Mouse (Mus musculus) spleen, adult 2 months (tissue): ENCODE data around the gene Msgn1. TPM values are rescaled to one million over a fixed set of nuclear protein-coding genes. Genes with fewer than 3 reads are reported as not detected.

Source experiments
- DNase-seq, 2 experiments: peaks; one replicate each; pipeline versions ENCODE4 v3.0.0 to v3.0.0-alpha.2; 2012 to 2021; ENCODE audit warnings: low spot score in 2 of 2, low read depth in 1 of 2
- H3K27ac ChIP-seq: fragments of 200-500 bp; 2 replicates; pipeline ENCODE4 v1.5.1; 2012; ENCODE audit warnings: low read length, inconsistent platforms; ENCODE audit not compliant: insufficient read depth
- H3K27me3 ChIP-seq: fragments of 200-500 bp; 2 replicates; pipeline ENCODE4 v1.6.1; 2012; ENCODE audit warnings: mild to moderate bottlenecking, moderate library complexity, low read length, inconsistent platforms; ENCODE audit not compliant: control insufficient read depth, insufficient read depth
- H3K36me3 ChIP-seq: fragments of 200-500 bp; 2 replicates; pipeline ENCODE4 v1.6.1; 2012; ENCODE audit warnings: mild to moderate bottlenecking, low read length, inconsistent platforms; ENCODE audit not compliant: control insufficient read depth, insufficient read depth
- H3K4me1 ChIP-seq: fragments of 200-500 bp; 2 replicates; pipeline ENCODE4 v1.6.1; 2011; ENCODE audit warnings: inconsistent platforms; ENCODE audit not compliant: control insufficient read depth, insufficient read depth, insufficient read length
- H3K4me3 ChIP-seq: fragments of 200-500 bp; 2 replicates; pipeline ENCODE4 v1.5.1; 2011; ENCODE audit warnings: mild to moderate bottlenecking, inconsistent platforms; ENCODE audit not compliant: insufficient read depth, insufficient read length; ENCODE audit errors: extremely low read depth
- CTCF ChIP-seq: fragments of 200-500 bp; IDR thresholded peaks from 2 replicates; pipeline ENCODE4 v1.5.1; 2011; ENCODE audit warnings: mild to moderate bottlenecking, inconsistent platforms; ENCODE audit not compliant: insufficient read depth, insufficient read length, insufficient replicate concordance; ENCODE audit errors: extremely low read depth
- POLR2A ChIP-seq: fragments of 200-500 bp; IDR thresholded peaks from 2 replicates; pipeline ENCODE4 v1.6.1; 2011; ENCODE audit warnings: low read depth, low read length, inconsistent platforms
- WGBS: fragments of 180-500 bp; shearing (Covaris S2); methylation state at CpG from one replicate; pipeline ENCODE4 v1.1.7; 2018; 5-methylcytosine and 5-hydroxymethylcytosine counted together
- polyA plus RNA-seq: library from polyadenylated mRNA; depleted of rRNA; stranded (reverse); fragments of >200 nt; gene quantifications from 2 replicates; pipeline ENCODE4 v1.2.3, GENCODE M21; 2012

Gene Msgn1
- polyA plus RNA-seq, 1 experiment = 0.26 TPM

GRCm38 (mm10) chr12:11200711-11201110, 8.1 kb downstream of the Msgn1 start:
- 60% methylated on average over 12 of the region's 12 CpGs for WGBS
- peak; percentile 20 to 66 for DNase-seq

GRCm38 (mm10) chr12:11198551-11198950, 10.2 kb downstream of the Msgn1 start:
- Histone ChIP-seq H3K27ac (no peak overlapping the region), H3K27me3 (no peaks in the 10 kb centered on the region), H3K4me1 (peaks cover 4% of the 10 kb centered on the region; the same call in 1 of the 2 replicates), H3K4me3 (no peak overlapping the region), H3K36me3 (no peaks in the 10 kb centered on the region)
- 91% methylated on average over 2 of the region's 2 CpGs for WGBS
- DNase-seq = no peak
- TF ChIP-seq POLR2A = no peak
- TF ChIP-seq CTCF = no peak

More at GRCm38 (mm10) chr12:11200711-11201110, 8.1 kb downstream of the Msgn1 start:
- H3K4me3 ChIP-seq = no peak overlapping the region
- TF ChIP-seq POLR2A = no peak
- TF ChIP-seq CTCF = no peak
- H3K27me3 ChIP-seq = no peaks in the 10 kb centered on the region
- no peak overlapping the region for H3K27ac ChIP-seq
- no peaks in the 10 kb centered on the region for H3K36me3 ChIP-seq
- H3K4me1 ChIP-seq = peaks cover 4% of the 10 kb centered on the region; the same call in 1 of the 2 replicates

GRCm38 (mm10) chr12:11198026-11198425, 10.7 kb downstream of the Msgn1 start:
- peaks cover 4% of the 10 kb centered on the region; the same call in 1 of the 2 replicates for H3K4me1 ChIP-seq
- H3K27ac ChIP-seq = no peak overlapping the region
- no peak overlapping the region for H3K4me3 ChIP-seq
- H3K36me3 ChIP-seq = no peaks in the 10 kb centered on the region
- no peak for DNase-seq
- no peaks in the 10 kb centered on the region for H3K27me3 ChIP-seq
- WGBS = 55% methylated on average over 4 of the region's 4 CpGs
- TF ChIP-seq POLR2A (no peak), CTCF (no peak)

- DNase-seq = no peak
- no peak overlapping the region for H3K27ac ChIP-seq
- no peak overlapping the region for H3K4me3 ChIP-seq
- no peaks in the 10 kb centered on the region for H3K36me3 ChIP-seq
- H3K27me3 ChIP-seq = no peaks in the 10 kb centered on the region
- TF ChIP-seq POLR2A (no peak), CTCF (no peak)
- WGBS = 46% methylated on average over 5 of the region's 5 CpGs
- peaks cover 4% of the 10 kb centered on the region; the same call in 1 of the 2 replicates for H3K4me1 ChIP-seq
Measured at GRCm38 (mm10) chr12:11196830-11197229, 11.9 kb downstream of the Msgn1 start.

- TF ChIP-seq POLR2A (no peak), CTCF (peak; percentile 99)
- no peak overlapping the region for H3K27ac ChIP-seq
- H3K4me1 ChIP-seq = peaks cover 4% of the 10 kb centered on the region; the same call in 1 of the 2 replicates
- peak in 1 of 2 experiments; percentile 83 for DNase-seq
- no peaks in the 10 kb centered on the region for H3K36me3 ChIP-seq
- WGBS = 6% methylated on average over 19 of the region's 19 CpGs
- H3K27me3 ChIP-seq = no peaks in the 10 kb centered on the region
- no peak overlapping the region for H3K4me3 ChIP-seq
Measured at GRCm38 (mm10) chr12:11196142-11196597, 12.6 kb downstream of the Msgn1 start.

- no peaks in the 10 kb centered on the region for H3K36me3 ChIP-seq
- H3K27me3 ChIP-seq = no peaks in the 10 kb centered on the region
- no peak for DNase-seq
- H3K27ac ChIP-seq = no peak overlapping the region
- no peak overlapping the region for H3K4me3 ChIP-seq
- H3K4me1 ChIP-seq = peaks cover 4% of the 10 kb centered on the region; the same call in 1 of the 2 replicates
- 91% methylated on average over 1 of the region's 1 CpGs for WGBS
- TF ChIP-seq CTCF (no peak), POLR2A (no peak)
Measured at GRCm38 (mm10) chr12:11195031-11195430, 13.7 kb downstream of the Msgn1 start.

- WGBS = 17% methylated on average over 11 of the region's 11 CpGs
- Histone ChIP-seq H3K27ac (no peak overlapping the region), H3K4me1 (no peaks in the 10 kb centered on the region), H3K4me3 (no peak overlapping the region), H3K36me3 (no peaks in the 10 kb centered on the region), H3K27me3 (no peaks in the 10 kb centered on the region)
- no peak for TF ChIP-seq POLR2A
- TF ChIP-seq CTCF = peak; percentile 62; the same call in 1 of the 2 replicates
- DNase-seq = peak in 1 of 2 experiments; percentile 79
Measured at GRCm38 (mm10) chr12:11178486-11179154, 30.2 kb downstream of the Msgn1 start.
